Mouse (Mus musculus) c-Kit-positive CD71-positive TER-119-negative erythroid progenitor cells, embryonic 14.5 days (primary cell): ENCODE measurements around the gene Spx.

Experiments
- DNase-seq: peaks from one replicate; pipeline ENCODE4 v3.0.0-alpha.2; 2013; ENCODE audit warnings: low read depth

Gene Spx

GRCm38 (mm10) chr6:142429072-142429471 lies 15.8 kb downstream of the Spx start:
- DNase-seq, result no peak

DNA sequence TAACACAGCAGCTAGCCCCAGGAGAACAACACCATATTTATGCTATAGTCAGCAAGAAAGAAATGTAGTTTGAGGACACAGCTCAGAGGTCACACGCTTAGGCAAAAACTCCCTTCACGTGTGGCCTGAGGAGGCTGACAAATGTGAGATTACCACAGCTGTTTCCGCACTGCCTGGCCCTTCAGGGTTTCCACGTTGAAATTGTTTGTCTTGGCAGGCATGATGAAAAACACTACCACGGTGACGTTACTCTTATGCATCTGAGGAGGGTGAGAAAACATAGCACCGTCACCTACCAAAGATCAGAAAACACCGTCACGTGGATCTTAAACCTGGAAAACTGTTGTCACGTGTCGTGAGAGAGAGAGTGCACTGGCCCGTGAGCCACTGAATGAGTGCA lies 38.1 kb downstream of the Spx start:
- DNase-seq, result no peak

DNA sequence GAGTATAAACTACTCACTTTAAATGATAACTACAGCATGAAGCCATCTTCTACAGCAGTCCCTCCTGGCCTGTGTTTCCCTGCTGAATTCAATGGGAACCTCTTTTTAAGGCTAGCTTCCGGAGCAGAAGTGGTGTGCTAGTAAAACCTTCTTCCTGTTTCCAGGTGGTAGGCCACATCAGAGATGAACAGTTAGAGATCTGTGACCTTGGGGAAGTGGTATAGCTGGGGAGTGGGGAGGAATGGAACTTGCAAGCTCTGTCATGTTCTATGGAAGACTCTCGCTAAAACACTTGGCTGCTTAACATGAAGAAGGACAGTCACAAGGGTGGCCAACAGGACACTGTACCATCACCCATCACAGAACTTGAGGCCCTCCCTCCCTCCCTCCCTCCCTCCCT lies 40.1 kb downstream of the Spx start:
- no peak for DNase-seq

GRCm38 (mm10) chr6:142455314-142455996 lies 42.2 kb downstream of the Spx start:
- DNase-seq, result no peak

DNA sequence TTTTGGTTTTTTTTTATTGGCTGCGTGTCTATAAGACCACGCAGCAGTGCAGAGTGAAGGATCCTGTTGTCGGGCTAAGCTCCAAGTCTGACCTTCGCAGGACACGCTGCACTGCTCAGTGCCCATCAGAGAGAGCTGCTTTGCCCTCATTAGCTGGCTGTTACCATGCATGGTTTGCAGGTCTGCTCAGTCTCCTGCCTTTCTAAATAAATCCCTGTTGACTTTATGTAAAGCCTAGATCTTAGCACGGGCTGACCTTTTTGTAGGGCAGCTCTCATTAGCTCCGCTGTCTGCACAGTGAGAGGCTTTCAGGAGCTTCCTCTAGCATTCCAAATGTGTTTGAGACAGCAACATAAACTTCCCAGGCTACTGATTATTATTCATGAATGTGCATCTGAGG lies 44.8 kb downstream of the Spx start:
- DNase-seq, result no peak

DNA sequence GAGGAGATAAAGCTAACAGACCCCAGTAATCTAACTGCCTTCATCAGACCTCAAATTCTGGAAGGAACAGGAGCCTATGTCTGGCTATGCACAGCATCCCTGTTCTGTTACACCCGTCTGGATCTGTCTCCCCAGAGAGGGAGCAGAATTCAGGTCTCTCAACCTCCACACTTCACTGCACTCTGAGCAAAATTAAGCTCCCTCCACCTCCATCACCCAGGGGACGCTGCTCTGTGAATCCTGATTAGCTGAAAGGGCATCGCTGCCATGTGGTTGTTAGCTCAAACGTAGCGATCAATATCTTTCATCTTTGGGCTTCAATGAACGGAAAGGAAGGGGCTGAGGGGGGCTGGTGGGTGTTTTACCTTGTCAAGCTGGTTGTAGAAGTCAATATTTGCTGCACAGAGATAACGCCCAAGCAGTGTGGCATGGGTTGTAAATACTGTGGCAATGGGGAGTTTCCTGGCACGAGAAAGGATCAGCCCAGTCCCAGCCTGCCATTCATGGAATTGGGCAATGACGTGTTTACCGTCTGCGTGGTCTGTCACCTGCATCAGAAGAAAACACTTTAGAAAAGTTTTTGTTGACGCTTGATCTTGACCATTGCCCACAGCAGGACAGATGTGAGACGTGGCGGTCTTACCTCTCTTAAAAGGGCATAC lies 45.9 kb downstream of the Spx start:
- DNase-seq, result no peak

- no peak for DNase-seq
Measured at GRCm38 (mm10) chr6:142462194-142462593, 49.0 kb downstream of the Spx start.
